Mouse (Mus musculus) erythroblast, embryonic 14.5 days (primary cell): ENCODE measurements around the gene Tmem165.

Experiments
- GATA1 ChIP-seq: IDR thresholded peaks from 2 replicates; pipeline ENCODE4 v1.6.1; 2012; ENCODE audit warnings: low read length, inconsistent platforms, mixed read lengths
- TAL1 ChIP-seq: IDR thresholded peaks from 3 replicates; pipeline ENCODE4 v1.6.1; 2012; ENCODE audit warnings: low read length, inconsistent platforms, mixed read lengths

- no peak for TF ChIP-seq GATA1
- TF ChIP-seq TAL1 = no peak
Observed at GRCm38 (mm10) chr5:76190609-76191008, 6.9 kb downstream of the Tmem165 start.
